Mouse (Mus musculus) lung, adult 2 months (tissue): Measurements from ENCODE around the gene Defb48. TPM values are rescaled to one million over a fixed set of nuclear protein-coding genes. Genes with fewer than 3 reads are reported as not detected.

Experiments
- DNase-seq: peaks from one replicate; pipeline ENCODE4 v3.0.0; 2022
- H3K4me1 ChIP-seq: fragments of 200-500 bp; 2 replicates; pipeline ENCODE4 v1.6.1; 2011; ENCODE audit warnings: low read length; ENCODE audit not compliant: control insufficient read depth, insufficient read depth
- H3K4me3 ChIP-seq: fragments of 200-500 bp; replicated peaks from 2 replicates; pipeline ENCODE3; 2011; ENCODE audit warnings: low read depth, mild to moderate bottlenecking, control low read depth, low read length; ENCODE audit errors: extremely low read depth
- CTCF ChIP-seq: fragments of 200-500 bp; IDR thresholded peaks from 2 replicates; pipeline ENCODE4 v1.5.1; 2011; ENCODE audit warnings: mild to moderate bottlenecking, low read length, control low read depth; ENCODE audit not compliant: insufficient read depth
- POLR2A ChIP-seq: fragments of 200-500 bp; IDR thresholded peaks from 2 replicates; pipeline ENCODE4 v1.6.1; 2011; ENCODE audit warnings: low read depth, mild to moderate bottlenecking, control low read depth, low read length, borderline replicate concordance; ENCODE audit errors: extremely low read depth
- WGBS: fragments of 180-500 bp; shearing (Covaris S2); methylation state at CpG from one replicate; pipeline ENCODE4 v1.1.7; 2018; 5-methylcytosine and 5-hydroxymethylcytosine counted together
- polyA plus RNA-seq: library from polyadenylated mRNA; depleted of rRNA; stranded (reverse); fragments of >200 nt; gene quantifications from 2 replicates; pipeline ENCODE4 v1.2.3, GENCODE M21; 2012

Gene Defb48
- polyA plus RNA-seq, 1 experiment = not detected

DNA sequence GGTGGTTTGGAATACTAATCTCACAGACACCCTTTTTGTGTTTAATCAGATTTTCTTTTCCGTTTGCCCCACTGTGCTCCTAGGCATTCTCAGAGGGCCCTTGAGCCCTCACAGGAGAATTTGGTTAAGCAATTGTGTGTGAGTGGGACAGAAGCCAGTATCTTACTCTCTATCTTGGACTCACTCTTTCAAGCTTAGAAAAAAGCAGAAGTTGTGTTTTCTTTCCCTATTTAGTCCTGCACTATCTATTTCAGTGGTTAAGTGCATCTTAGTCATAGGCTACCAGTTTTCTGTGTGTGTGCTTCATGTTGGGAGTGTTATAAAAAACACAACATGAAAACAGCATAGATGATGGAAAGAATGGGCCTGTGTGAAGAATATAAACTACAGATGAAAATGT lies 4.5 kb downstream of the Defb48 start:
- Histone ChIP-seq H3K4me1 (no peaks in the 10 kb centered on the region), H3K4me3 (no peak overlapping the region)
- DNase-seq = no peak
- TF ChIP-seq POLR2A (no peak), CTCF (no peak)
- 53% methylated on average over 1 of the region's 1 CpGs for WGBS

DNA sequence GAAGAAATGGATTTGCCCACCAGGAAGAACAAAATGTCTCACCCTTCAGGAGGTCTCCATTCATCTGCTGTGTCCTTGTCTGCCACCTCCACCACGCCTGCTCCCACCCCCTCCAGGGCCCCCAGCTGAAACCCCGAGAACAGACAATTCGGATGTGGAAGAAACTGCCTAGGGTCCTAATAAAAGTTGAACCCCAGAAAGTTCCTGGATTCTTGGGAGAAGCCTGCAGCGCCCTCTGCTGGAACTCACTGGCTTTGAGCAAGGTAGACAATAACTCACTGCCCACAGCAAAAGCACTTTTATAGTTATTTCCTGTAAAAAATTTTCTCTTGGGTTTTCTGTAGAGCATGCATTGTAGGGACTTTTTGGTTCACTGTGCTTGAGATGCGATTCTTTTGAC lies 9.3 kb downstream of the Defb48 start:
- 22% methylated on average over 5 of the region's 5 CpGs for WGBS
- TF ChIP-seq POLR2A (no peak), CTCF (peak; percentile 74)

DNA sequence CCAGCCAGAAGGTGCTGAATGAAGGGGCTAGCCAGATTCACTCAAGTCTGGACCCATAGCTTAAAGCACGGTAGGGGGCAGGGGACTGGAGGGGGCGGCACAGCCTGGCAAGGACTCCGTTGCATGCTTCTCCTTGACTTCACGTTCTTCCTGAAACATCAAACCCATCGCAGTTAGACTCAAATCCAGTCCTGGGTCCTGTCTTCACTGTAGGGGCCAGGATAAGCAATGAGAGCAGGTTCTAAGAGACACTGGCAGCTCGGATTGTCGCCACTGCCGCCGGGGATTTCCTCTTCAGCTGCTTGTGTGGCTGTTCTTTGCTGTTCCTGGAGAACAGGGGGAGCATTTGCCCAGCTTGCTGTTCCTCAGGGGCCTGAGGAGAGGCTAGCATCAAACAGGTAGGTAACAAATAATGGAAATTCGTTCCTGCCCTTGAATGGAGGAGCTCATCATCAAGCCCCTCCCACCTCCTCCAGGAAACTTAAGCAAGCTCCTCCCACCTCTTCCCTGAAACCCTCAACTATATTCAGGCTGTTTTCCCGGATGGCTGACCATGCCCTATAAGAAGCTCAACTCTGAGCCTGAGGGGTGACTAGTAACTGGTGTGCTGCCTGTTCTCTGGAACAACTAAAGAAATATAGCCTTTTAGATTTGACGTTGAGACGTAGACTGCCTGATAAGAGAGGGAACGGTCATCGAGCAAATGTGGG lies 18.3 kb downstream of the Defb48 start:
- H3K4me1 ChIP-seq = no peaks in the 10 kb centered on the region
- no peak overlapping the region for H3K4me3 ChIP-seq
- peak; percentile 11 for DNase-seq
- TF ChIP-seq POLR2A (no peak), CTCF (no peak)
- 29% methylated on average over 15 of the region's 15 CpGs for WGBS

More for the DNA sequence above, 9.3 kb downstream of the Defb48 start:
- H3K4me1 ChIP-seq = no peaks in the 10 kb centered on the region
- DNase-seq = peak; percentile 71
- H3K4me3 ChIP-seq = no peak overlapping the region

- no peak for DNase-seq
- TF ChIP-seq POLR2A = no peak
- TF ChIP-seq CTCF = peak; percentile 48; the same call in 1 of the 2 replicates
- no peak overlapping the region for H3K4me3 ChIP-seq
- 72% methylated on average over 5 of the region's 5 CpGs for WGBS
- no peaks in the 10 kb centered on the region for H3K4me1 ChIP-seq
These were observed 19.0 kb downstream of the Defb48 start for GRCm38 (mm10) chr14:62965342-62965741.

DNA sequence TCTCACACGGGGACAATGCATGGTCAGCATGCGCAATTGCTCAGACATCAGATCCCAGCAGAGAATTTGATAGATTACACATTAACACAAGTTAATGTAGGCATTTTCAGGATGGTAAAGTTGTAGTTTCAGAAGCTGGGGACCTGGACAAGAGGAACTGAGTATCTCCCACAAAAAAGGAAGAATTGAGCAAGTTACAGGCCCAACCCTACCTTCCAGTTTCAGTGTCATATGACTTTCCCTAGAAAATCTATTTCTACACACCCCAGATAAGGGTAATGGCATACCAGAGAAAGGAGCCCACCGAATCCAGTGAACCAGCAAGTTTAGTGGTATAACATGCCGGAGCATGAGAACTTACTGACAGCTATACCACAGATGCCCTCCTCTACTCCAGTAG lies 20.7 kb downstream of the Defb48 start:
- DNase-seq = no peak
- 83% methylated on average over 4 of the region's 4 CpGs for WGBS
- Histone ChIP-seq H3K4me3 (no peak overlapping the region), H3K4me1 (no peaks in the 10 kb centered on the region)
- TF ChIP-seq CTCF (no peak), POLR2A (no peak)

DNA sequence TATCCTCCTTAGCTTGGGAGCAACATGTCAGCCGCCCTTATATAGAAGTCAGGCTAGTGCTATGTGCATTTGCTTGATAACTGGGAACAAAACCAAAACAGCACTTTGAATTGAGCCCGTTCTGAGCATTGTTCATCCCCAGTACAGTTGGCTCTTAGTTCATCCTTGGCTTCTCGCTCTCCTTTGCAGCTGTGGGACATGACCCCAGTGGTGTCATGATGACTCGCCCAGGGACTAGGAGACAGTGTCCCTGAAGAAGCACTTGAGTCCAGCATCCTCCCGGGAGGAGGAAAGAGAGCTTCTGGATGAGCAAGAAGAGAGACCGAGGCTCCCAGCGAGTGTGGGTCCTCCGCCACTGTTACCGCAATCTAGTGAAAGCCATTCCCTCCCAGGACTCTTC lies 28.2 kb downstream of the Defb48 start:
- WGBS = 81% methylated on average over 9 of the region's 9 CpGs
- H3K4me3 ChIP-seq = no peak overlapping the region
- H3K4me1 ChIP-seq = no peaks in the 10 kb centered on the region
- TF ChIP-seq CTCF (no peak), POLR2A (no peak)
- no peak for DNase-seq

DNA sequence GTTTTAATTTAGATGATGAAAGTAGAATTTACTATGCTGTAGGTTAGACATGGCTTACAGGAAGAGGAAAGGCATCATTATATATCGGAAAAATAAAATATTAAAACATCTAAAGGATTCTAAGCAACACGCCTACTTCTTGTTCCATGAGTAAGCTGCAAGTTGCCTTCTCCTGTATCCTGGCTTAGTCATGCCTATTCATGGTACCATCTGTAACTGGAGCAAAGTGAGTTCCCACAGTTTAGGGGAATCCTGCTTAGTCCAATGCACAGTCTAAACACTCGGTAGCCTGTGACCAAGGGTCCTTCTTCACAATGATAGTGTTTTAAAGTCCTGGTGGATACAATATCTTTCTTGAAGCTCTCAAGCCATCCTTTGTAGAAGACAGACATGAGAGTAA lies 37.5 kb downstream of the Defb48 start:
- 92% methylated on average over 3 of the region's 3 CpGs for WGBS

DNA sequence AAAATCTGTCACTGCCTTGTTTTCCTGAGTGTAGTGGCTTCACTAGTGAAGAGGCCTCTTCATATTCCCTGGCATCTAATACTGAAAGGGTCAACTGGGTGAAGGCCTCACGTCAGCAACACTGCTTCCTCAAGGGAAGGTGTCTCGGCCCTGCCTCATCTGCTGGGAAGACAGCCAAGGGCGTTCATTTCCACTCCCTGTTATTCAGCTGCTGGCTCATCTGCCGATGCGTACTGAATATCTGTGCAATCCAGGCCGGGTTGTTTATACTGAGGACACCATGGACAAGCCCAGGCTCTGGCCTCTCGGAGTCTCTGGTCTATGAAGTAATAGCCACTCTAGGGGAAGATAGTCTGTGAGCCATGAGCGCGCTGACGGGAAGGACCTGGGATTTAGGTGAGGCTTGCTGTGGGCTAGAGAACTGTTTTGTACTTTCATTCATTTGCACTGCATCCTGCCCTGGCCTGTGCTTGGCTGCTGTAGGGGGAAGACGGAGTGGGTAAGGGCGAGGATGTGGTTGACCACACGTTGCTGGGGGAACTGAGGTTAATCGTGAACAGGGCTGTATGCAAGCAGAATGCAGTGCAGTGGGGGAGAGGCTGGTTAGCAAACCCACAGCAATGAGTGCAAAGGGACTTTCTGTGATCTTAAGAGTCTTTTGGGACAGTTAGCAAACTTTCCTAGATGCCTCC lies 43.8 kb downstream of the Defb48 start:
- 0 out of 2 replicates have a peak, but pooled peaks cover 7% of the 10 kb centered on the region for H3K4me1 ChIP-seq
- H3K4me3 ChIP-seq = peak overlapping the region; percentile 6
- TF ChIP-seq CTCF = no peak
- TF ChIP-seq POLR2A = no peak
- WGBS = 31% methylated on average over 14 of the region's 14 CpGs
- peak; percentile 37 for DNase-seq

More for the DNA sequence above, 37.5 kb downstream of the Defb48 start:
- Histone ChIP-seq H3K4me3 (no peak overlapping the region), H3K4me1 (no peaks in the 10 kb centered on the region)
- TF ChIP-seq POLR2A (no peak), CTCF (no peak)
- DNase-seq = no peak

- no peak overlapping the region for H3K4me3 ChIP-seq
- 0 out of 2 replicates have a peak, but pooled peaks cover 7% of the 10 kb centered on the region for H3K4me1 ChIP-seq
- 95% methylated on average over 3 of the region's 3 CpGs for WGBS
- no peak for DNase-seq
- TF ChIP-seq POLR2A (no peak), CTCF (peak; percentile 43)
These were observed 44.9 kb downstream of the Defb48 start for GRCm38 (mm10) chr14:62939435-62939834.
